Mouse (Mus musculus): ENCODE data around the gene Hist1h3i.
"Not testable (repeated sequence)": the region's sequence is repeated elsewhere in the genome, so short reads cannot be mapped to it uniquely, and the experiment has no call there.

Hist1h3i gene

DNA sequence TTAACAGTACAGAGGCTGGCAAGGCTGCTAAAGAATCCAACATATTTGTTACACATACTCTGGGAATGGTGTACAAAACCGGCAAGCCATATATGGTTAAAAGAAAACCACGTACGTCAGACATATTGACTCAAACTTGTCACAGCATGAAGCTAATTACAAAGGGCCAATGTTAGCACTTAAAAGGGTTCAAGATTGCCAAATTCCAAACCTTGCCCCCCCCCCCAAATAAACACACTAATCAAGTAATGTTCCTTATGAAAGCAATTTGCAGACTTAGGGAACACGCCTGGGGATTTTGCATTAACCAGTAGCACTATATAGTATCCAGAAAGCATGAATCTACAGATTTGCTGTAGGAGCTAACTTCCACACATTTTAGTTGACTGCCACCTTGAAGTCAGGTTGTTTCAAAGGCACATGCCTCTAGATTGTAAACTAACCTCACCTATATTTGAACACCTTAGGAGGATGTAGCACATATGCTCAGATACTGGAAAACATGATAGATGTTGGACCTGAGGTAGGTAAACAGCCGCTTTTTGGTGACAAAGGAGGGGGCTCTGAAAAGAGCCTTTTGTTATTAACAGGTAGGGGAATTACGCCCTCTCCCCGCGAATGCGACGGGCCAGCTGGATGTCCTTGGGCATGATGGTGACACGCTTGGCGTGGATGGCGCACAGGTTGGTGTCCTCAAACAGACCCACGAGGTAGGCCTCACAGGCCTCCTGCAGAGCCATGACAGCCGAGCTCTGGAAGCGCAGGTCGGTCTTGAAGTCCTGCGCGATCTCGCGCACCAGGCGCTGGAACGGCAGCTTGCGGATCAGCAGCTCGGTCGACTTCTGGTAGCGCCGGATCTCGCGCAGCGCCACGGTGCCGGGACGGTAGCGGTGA is 562 bp downstream of the Hist1h3i start:
- peak; percentile 20 for DNase-seq

DNA sequence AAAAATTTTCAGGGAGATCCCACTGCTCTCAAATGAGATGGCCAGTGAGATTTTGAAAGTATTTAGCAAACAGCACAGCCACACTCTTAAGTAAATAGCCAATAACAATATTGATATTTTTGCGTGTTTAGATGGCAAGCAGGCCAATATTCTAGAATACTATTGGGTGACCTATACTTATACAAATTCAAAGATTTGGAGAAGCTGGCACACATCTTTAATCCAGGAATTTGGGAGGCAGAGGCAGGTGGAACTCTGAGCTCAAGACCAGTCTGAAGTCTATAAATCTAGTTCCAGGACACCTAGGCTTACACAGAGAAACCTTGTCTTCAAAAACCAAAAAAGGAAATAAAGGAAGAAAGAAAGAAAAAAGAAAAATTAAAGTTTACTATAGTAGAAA is 1.5 kb downstream of the Hist1h3i start:
- no peak for DNase-seq

DNA sequence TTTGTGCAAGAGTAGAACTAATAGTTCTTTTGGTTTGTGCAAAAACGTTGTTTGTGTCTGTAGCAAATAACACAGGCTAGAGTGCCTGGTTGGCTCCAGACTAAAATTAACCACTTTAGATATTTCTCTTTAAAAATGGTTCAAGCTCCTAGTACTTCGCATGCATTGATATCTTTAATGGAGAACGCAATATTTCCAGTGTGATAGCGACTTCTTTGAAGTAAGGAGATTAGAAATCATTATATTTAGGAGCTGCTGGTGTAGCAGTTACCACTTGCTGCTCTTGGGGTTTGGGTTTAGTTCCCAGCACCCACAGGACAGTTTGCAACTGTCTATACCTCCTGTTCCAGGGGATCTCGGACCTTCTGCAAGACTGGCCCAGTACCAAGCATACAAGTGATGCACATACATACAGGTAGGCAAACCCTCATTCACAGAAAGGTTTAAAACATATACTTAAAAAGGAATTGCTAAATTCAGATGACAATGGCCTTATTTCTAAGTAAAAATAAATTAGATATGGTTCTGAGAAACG is 2.1 kb downstream of the Hist1h3i start:
- DNase-seq, result no peak

DNA sequence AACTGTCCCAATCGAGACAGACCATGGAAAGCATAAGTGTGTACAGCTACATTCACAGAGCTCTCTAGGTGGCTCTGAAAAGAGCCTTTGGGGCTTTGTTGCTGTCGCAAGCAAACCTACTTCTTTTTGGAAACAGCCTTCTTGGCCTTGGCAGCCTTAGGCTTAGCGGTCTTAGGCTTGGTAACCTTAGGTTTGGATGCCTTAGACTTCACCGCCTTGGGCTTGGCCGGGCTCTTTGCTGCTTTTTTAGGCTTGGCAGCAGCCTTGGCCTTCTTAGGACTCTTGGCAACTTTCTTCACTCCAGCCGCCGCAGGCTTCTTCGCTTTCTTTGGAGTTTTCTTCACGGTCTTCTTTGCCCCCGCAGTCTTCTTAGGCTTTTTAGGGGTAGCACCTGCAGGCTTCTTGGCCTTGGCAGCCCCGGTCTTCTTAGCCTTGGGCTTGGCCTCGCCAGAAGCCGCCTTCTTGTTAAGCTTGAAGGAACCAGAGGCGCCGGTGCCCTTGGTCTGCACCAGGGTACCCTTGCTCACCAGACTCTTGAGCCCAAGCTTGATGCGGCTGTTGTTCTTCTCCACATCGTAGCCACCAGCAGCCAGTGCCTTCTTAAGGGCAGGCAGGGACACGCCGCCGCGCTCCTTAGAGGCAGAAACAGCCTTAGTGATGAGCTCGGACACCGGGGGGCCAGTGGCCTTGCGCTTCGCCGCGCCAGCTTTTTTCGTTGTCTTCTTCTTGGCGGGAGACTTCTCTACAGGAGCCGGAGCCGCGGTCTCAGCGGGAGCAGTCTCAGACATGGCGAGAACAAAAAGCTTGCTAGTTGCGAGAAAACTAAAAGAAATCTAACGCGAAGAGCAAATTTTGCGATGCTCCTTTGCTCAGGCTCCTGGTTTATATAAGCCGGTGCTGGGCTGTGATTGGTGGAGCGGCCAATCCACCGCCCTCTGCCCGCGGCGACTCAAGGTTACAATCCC is 3.1 kb downstream of the Hist1h3i start, which contains the start of gene Hist1h1b:
Gene Hist1h1b, minus strand, starts transcription at position 859 of the 965 bp plus-strand sequence.
- DNase-seq, result peak; percentile 56

DNA sequence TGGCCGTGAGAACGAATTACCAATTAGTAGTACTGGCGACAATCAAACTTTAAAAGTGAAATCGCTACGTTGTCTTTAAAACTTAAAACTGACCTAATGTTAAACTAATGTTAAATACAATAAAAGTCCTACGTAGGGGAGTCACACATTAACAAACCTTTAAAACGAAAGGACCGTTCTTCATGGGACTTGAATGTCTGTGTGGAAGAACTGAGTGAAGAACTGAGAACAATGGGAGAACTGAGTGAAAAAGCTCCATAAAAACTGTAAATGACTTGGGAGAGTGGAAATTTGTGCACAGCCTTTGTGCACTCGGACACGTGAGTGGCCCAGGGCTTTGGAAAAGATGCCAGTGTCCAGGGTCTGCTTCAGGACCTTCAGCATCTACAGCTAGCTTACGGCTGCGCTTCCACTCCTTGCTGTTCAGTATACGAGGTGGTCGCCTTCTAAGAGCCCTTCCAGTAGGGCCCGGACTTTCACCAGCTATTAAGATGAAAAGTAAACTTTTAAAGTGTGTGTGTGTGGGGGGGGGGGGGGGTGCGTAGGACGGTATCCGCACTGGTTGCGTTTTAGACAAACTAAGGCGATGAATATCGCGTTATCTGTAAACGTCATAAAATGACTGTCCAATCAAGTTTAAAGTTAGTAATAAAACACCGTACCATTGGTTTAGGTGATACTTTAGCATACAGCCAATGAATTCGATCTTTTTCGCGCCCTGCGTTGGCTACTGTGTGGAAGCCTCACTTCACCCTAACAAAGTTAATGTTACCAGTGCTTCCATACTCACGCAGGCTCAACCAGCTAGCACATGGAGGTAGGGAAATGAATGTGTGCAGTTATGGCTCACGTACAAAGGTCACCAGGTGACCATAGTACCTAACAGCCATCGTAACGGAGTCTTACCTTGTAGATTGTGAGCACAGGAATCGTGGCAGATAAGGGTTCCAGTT is 4.1 kb downstream of the Hist1h3i start:
- peak; percentile 61 for DNase-seq

DNA sequence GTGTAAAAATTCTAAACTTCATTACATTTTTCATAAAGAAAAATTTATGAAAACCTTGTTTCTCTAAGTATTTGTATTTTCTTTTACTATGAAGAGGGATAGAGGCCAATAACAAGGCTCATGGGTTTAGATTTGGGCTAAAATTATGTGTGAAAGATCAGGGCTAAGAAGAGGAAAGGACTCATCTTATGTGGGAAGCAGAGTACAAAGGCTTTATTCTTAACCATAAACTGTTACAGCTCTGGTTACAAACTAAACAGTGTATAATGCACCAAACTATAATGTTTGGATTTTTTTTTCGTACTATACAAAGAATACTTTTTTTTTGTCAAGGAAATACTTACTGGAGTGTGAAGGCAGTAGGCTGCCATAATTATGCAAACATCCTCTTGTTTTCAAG is 27.5 kb downstream of the Hist1h3i start:
- DNase-seq, result no peak

DNA sequence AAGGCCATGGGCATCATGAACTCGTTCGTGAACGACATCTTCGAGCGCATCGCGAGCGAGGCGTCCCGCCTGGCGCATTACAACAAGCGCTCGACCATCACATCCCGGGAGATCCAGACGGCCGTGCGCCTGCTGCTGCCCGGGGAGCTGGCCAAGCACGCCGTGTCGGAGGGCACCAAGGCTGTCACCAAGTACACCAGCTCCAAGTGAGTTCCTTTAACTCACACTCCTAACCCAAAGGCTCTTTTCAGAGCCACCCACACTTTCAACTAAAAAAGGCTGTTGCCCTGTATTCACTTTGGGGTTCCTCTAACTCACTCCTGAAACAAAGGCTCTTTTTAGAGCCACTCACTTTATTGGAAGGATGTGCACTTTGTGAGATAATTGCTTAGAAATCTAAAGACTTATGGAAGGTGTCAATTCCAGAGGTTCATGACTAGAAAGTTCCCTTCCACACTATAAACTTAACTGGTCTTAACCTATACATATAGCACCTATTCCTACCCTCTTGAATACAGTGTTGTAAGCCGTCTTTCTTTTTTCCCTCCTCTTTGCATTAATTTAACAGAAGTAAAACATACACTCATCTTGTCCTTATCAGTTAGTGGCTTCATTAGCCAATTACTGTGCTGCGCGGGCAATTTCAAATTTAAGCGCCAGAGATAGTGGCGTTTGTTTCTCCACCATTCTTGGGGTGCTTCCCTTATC is 28.7 kb downstream of the Hist1h3i start:
- not testable (repeated sequence) for DNase-seq

DNA sequence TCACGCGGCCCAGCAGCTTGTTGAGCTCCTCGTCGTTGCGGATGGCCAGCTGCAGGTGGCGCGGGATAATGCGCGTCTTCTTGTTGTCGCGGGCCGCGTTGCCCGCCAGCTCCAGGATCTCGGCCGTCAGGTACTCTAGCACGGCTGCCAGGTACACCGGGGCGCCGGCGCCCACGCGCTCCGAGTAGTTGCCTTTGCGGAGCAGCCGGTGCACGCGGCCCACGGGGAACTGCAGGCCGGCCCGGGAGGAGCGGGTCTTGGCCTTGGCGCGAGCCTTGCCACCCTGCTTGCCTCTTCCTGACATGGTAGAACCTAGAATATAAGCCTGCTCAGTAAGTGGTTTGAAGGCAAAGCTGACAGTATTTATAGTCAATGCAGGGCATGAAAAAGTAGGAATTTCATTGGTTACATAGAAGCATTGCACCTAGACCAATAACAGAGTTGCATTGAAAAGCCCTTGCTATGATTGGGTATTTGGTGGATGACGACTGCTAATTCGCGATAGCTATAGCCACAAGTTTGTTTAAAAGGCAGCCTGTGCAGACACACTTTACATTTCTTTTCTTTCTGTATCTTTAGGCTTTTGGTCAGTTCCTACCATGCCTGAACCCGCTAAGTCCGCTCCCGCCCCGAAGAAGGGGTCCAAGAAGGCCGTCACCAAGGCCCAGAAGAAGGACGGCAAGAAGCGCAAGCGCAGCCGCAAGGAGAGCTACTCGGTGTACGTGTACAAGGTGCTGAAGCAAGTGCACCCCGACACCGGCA is 29.5 kb downstream of the Hist1h3i start, which contains the start of the genes Hist1h2ak and Hist1h2bn:
Gene Hist1h2ak, minus strand, starts transcription at position 304 of the 762 bp plus-strand sequence.
Gene Hist1h2bn, plus strand, starts transcription at position 600 of the 762 bp plus-strand sequence.
- DNase-seq, result peak; percentile 73

DNA sequence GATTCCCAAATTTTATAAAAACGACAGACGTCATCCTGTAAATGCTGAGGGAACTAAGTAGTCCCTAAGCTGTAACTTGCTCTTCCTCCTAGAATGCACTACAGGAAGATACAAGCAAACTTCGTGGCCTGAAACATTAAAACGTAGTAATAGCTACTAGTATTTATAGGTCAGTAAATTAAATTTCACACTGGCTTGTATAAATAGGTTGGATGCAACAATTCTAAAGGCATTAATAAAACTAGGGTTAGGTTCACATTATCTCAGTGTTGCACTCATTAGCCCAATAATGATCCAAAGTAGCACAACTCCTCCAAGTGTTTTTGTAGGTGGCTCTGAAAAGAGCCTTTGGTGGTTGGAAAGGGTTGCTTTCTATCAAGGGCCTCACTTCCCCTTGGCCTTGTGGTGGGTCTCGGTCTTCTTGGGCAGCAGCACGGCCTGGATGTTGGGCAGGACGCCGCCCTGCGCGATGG is 30.1 kb downstream of the Hist1h3i start:
- no peak for DNase-seq

DNA sequence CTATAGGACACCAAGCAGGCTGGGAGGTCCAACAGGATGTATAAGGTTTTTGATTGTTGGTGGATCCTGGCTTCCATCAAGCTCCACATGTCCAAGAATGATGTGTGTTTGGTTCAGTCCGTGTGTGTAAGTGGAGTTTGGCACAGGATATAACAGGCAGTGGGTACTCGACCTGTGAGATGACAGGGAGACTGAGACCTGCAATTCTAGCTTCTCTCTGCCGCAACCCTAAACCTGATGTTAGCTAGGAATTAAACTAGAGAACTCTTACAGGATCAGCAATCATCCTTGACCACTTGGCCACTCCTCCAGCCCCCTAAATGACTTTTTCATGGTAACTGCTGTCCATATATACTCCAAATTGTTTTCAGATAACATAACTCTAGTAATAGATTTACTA is 30.8 kb downstream of the Hist1h3i start:
- no peak for DNase-seq

DNA sequence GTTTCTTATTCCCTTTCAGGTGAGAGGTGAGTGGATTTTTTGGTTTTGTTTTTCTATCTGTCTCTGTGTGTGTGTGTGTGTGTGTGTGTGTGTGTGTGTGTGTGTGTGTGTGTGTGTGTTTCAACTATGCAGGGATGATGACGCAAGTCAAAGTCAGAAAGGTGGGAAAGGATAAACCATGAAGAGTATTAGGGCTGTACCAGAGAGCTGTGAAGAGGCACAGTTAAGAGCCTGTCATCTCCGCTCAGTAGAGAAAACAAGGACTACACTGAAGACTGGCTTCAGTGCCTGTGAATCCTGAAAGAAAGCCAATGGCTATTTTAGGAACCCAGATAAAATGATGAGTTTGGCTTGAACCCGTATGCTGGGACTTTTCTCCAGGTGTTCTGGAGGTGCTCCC is 31.3 kb downstream of the Hist1h3i start:
- no peak for DNase-seq

DNA sequence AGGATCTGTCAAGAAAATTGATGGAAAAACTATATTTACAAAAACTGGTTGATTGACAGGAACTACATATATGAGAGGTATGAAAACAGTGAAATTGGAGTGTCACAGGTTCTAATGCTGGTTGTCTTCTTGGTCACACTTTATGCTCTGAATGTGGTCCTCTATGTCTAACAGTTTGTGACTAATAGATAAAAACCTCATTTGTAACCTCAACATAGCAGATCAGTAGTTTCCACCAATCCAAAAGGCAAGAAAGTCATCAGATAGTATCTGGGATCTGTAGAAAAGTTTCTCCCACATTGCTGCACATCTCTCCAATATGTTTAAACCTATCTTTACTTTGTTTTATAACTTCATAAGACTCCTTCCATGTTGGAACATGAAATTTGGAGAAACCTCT is 31.8 kb downstream of the Hist1h3i start:
- DNase-seq, result no peak

DNA sequence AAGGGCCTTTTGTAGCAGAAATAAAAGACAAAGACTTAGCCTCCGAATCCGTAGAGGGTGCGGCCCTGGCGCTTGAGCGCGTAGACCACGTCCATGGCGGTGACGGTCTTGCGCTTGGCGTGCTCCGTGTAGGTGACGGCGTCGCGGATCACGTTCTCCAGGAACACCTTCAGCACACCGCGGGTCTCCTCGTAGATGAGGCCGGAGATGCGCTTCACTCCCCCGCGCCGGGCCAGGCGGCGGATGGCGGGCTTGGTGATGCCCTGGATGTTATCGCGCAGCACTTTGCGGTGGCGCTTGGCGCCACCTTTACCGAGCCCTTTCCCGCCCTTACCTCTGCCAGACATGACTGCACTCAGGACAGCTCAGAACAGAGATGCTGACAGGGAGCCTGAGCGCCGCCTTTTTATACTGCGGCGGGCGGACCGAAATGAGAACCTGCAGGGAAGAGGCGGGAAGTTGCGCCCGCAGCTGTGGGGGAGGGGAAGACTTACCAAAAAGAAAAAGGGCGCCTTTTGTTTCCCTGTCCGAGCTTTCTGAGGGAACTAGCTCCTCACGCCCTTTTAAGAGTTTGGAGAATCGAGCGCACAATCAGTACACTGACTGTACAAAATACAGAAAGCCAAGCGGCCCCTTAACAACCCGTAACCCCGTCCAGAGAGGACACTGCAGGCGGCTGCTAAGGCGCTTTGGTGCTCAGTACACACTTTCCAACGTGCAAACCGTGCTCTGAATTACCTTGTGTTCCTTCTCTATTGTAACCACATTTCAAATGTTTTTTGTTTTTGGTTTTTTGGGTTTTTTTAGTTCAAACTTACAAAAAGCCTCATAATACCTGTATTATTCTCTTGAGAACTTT is 32.8 kb downstream of the Hist1h3i start, which contains the start of gene Hist1h4k:
Gene Hist1h4k, minus strand, starts transcription at position 347 of the 859 bp plus-strand sequence.
- peak; percentile 94 for DNase-seq

DNA sequence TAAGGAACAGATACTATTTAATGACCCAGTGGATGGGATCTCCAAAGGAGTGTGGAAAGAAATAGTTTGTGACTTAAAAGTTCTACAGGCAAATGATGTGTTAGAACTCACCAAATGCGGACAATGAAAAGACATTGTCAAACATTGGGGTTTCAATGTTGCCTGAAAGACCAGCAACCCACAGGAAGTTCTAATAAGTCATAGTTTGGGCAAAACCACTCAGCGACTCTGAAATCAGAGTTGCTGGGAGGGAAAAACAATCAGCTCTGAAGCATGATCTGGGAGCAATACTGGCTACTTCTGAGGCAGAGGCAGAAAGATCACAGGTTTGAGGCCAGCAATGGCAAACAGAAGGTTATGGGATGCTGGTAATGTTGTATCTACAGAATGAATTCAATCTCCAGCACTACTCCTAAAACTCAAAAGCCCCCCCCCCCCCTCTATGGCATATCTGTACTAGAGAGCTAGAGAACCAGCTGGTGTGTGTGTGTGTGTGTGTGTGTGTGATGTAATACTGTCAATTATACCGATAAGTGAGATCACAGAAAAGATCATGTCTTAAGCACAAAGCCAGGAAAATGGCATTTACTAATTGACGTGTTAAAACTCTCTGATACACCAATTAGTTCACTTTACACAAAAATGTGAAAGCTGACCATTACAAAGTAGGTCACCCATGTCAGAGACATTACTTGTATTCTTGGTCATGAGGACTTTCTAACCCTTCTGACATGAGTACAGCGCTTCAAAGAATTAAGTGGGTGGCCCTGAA is 33.6 kb downstream of the Hist1h3i start:
- DNase-seq, result no peak

DNA sequence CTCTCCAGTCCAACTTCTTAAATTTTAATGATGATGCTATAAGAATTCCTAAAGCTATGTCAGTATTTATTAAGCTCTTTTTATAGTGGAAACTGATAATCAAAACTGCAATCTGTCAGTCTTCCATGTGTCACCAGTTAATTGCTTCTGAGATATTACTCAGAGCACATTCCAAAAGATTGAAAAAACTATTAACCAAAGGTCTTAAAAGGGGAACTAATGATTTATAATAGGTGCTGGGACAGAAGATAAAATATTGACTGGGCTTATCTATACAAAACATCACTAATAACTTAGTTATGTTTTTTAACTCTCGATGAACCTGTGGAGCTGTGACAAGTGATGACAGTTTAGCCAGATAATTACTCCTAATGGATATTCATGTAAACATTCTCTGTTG is 38.2 kb downstream of the Hist1h3i start:
- DNase-seq, result no peak

DNA sequence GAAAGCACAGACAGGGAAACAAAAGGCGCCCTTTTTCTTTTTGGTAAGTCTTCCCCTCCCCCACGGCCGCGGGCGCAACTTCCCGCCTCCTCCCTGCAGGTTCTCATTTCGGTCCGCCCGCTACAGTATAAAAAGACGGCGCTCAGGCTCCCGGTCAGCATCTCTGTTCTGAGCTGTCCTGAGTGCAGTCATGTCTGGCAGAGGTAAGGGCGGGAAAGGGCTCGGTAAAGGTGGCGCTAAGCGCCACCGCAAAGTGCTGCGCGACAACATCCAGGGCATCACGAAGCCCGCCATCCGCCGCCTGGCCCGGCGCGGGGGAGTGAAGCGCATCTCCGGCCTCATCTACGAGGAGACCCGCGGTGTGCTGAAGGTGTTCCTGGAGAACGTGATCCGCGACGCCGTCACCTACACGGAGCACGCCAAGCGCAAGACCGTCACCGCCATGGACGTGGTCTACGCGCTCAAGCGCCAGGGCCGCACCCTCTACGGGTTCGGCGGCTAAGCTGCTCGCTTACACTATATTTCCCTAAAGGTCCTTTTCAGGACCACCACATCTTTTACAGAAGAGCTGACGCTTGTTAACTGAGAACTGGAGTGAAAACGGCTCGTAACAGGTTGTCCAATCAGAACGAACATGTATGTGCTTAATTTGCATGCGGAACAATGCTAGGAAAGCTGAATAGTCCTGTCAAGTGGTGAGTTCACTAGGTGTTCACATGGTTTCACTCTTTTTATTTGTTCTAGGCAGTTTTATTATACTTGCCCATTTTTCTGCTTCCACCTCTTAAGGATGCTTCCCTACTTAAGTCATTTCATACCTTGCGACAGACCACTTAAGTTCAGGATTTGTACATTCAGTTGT is 48.0 kb downstream of the Hist1h3i start, which contains the start of gene Hist1h4j:
Gene Hist1h4j, plus strand, starts transcription at position 159 of the 862 bp plus-strand sequence.
- DNase-seq, result peak; percentile 78
